Mouse (Mus musculus) forebrain, embryonic 14.5 days (tissue): Measurements from ENCODE around the gene Phf21a. TPM values are rescaled to one million over a fixed set of nuclear protein-coding genes. Genes with fewer than 3 reads are reported as not detected.
A peak's percentile ranks its signal among the peaks of the same experiment; 100 is the strongest.

Experiments used
- microRNA counts: library from miRNA; unstranded; fragments of <30 nt; microRNA quantifications from one replicate; lab custom pipeline; 2016
- microRNA-seq: library from miRNA; unstranded; fragments of <30 nt; microRNA quantifications from one replicate; pipeline ENCODE4, GENCODE M21; 2016
- polyA plus RNA-seq: library from polyadenylated mRNA; unstranded; fragments of >200 nt; fragmentation: Nextera tagmentation; extraction: Ambion mirVana; gene quantifications from 2 replicates; pipeline ENCODE4 v1.2.1, GENCODE M21; 2014

The Phf21a gene
- polyA plus RNA-seq, 1 experiment from 2014 or later = 37.5 TPM

MicroRNA genes within 50 kb of the gene (microRNA counts, 519-probe panel; counts per million panel counts)
- 4,683 counts per million, percentile 65 among the panel's probes with 10 or more counts for microRNA mmu-miR-1955 (lab: Ali Mortazavi, UCI)

Small RNAs within 50 kb of the gene (microRNA-seq; reads per million reads assigned to microRNA genes)
- 32.6 reads per million, percentile 44 among the genes with 10 or more reads in this experiment for gene Mir1955
- 1.1 reads per million for gene Mir7000

Other genes starting within 250 kb of the Phf21a start
- 0.83 and 1.2 TPM in 2 replicates for gene Chrm4, start 165.9 kb upstream of the Phf21a start, polyA plus RNA-seq
- gene Mdk, start 160.8 kb upstream of the Phf21a start, polyA plus RNA-seq = 349 and 462 TPM in 2 replicates
- gene Gm9821, start 147.4 kb upstream of the Phf21a start, polyA plus RNA-seq = 0.20 and 0.30 TPM in 2 replicates
- 26.7 and 29.1 TPM in 2 replicates for gene Dgkz, start 117.3 kb upstream of the Phf21a start, polyA plus RNA-seq
- gene Creb3l1, start 68.6 kb upstream of the Phf21a start, polyA plus RNA-seq = 0.80 and 1.3 TPM in 2 replicates